Mouse (Mus musculus) c-Kit-positive CD71-positive TER-119-negative erythroid progenitor cells, embryonic 14.5 days (primary cell): ENCODE measurements around the gene Trim80.
"Not testable (repeated sequence)": the region's sequence is repeated elsewhere in the genome, so short reads cannot be mapped to it uniquely, and the experiment has no call there.

ENCODE experiments used
- DNase-seq: peaks from one replicate; pipeline ENCODE4 v3.0.0-alpha.2; 2013; ENCODE audit warnings: low read depth

The Trim80 gene

GRCm38 (mm10) chr11:115429307-115429706, 11.0 kb upstream of the Trim80 start:
- no peak for DNase-seq

GRCm38 (mm10) chr11:115430561-115430960, 9.8 kb upstream of the Trim80 start:
- DNase-seq = no peak

- DNase-seq = no peak
Measured at GRCm38 (mm10) chr11:115432814-115433213, 7.5 kb upstream of the Trim80 start.

- no peak for DNase-seq
Measured at GRCm38 (mm10) chr11:115433342-115433741, 7.0 kb upstream of the Trim80 start.

GRCm38 (mm10) chr11:115435596-115436337, 4.6 kb upstream of the Trim80 start:
- no peak for DNase-seq

GRCm38 (mm10) chr11:115437571-115438122, 2.7 kb upstream of the Trim80 start:
- no peak for DNase-seq

- DNase-seq = no peak
Measured at GRCm38 (mm10) chr11:115439326-115439725, 1.0 kb upstream of the Trim80 start.

- no peak for DNase-seq
Measured at GRCm38 (mm10) chr11:115441417-115441816, 1.1 kb downstream of the Trim80 start.

- no peak for DNase-seq
Measured at GRCm38 (mm10) chr11:115446906-115447305, 6.6 kb downstream of the Trim80 start.

- no peak for DNase-seq
Measured at GRCm38 (mm10) chr11:115447321-115447885, 7.1 kb downstream of the Trim80 start.

- no peak for DNase-seq
Measured at GRCm38 (mm10) chr11:115448075-115448474, 7.7 kb downstream of the Trim80 start.

GRCm38 (mm10) chr11:115448998-115449397, 8.7 kb downstream of the Trim80 start:
- no peak for DNase-seq

GRCm38 (mm10) chr11:115450176-115450575, 9.8 kb downstream of the Trim80 start:
- no peak for DNase-seq

GRCm38 (mm10) chr11:115451781-115452241, 11.5 kb downstream of the Trim80 start:
- DNase-seq = no peak

GRCm38 (mm10) chr11:115452281-115452860, 12.0 kb downstream of the Trim80 start:
- DNase-seq = no peak

GRCm38 (mm10) chr11:115453306-115453705, 13.0 kb downstream of the Trim80 start:
- no peak for DNase-seq

- not testable (repeated sequence) for DNase-seq
Measured at GRCm38 (mm10) chr11:115454822-115455221, 14.5 kb downstream of the Trim80 start.

- no peak for DNase-seq
Measured at GRCm38 (mm10) chr11:115455619-115456018, 15.3 kb downstream of the Trim80 start.

GRCm38 (mm10) chr11:115456182-115456581, 15.8 kb downstream of the Trim80 start:
- DNase-seq = no peak

GRCm38 (mm10) chr11:115457405-115457804, 17.1 kb downstream of the Trim80 start:
- no peak for DNase-seq

- DNase-seq = no peak
Measured at GRCm38 (mm10) chr11:115460976-115461375, 20.6 kb downstream of the Trim80 start.

GRCm38 (mm10) chr11:115461846-115462242, 21.5 kb downstream of the Trim80 start:
- no peak for DNase-seq
